Mouse (Mus musculus) liver, embryonic 12.5 days (tissue): Measurements from ENCODE around the gene Anpep. TPM values are rescaled to one million over a fixed set of nuclear protein-coding genes. Genes with fewer than 3 reads are reported as not detected.
A peak's percentile ranks its signal among the peaks of the same experiment; 100 is the strongest.

Source experiments
- ATAC-seq: fragments of 200-750 bp; cut with Nextera tagmentation; 2 replicates; pipeline ENCODE4 v1.8.0; 2017; ENCODE audit warnings: moderate number of reproducible peaks, mild to moderate bottlenecking, moderate library complexity
- H3K27ac ChIP-seq: fragments of 300-500 bp; sonication (generic); 2 replicates; pipeline ENCODE4 v1.5.1; 2016; ENCODE audit warnings: mild to moderate bottlenecking
- H3K27me3 ChIP-seq: fragments of 300-500 bp; sonication (generic); replicated peaks from 2 replicates; pipeline ENCODE4 v1.6.1; 2016; ENCODE audit warnings: mild to moderate bottlenecking, moderate library complexity
- H3K36me3 ChIP-seq: fragments of 300-500 bp; sonication (generic); 2 replicates; pipeline ENCODE4 v1.6.1; 2016; ENCODE audit warnings: mild to moderate bottlenecking, moderate library complexity
- H3K4me1 ChIP-seq: fragments of 300-500 bp; sonication (generic); 2 replicates; pipeline ENCODE4 v1.6.1; 2016
- H3K4me2 ChIP-seq: fragments of 300-500 bp; sonication (generic); 2 replicates; pipeline ENCODE4 v1.6.1; 2016; ENCODE audit warnings: mild to moderate bottlenecking, moderate library complexity
- H3K4me3 ChIP-seq: fragments of 300-500 bp; sonication (generic); 2 replicates; pipeline ENCODE4 v1.5.1; 2016; ENCODE audit warnings: mild to moderate bottlenecking, moderate library complexity
- H3K9ac ChIP-seq: fragments of 300-500 bp; sonication (generic); 2 replicates; pipeline ENCODE4 v1.6.1; 2016; ENCODE audit warnings: mild to moderate bottlenecking, moderate library complexity
- H3K9me3 ChIP-seq: fragments of 300-500 bp; sonication (generic); replicated peaks from 2 replicates; pipeline ENCODE4 v1.6.1; 2016; ENCODE audit warnings: mild to moderate bottlenecking, moderate library complexity
- WGBS: fragments of 180-500 bp; shearing (Covaris S2); methylation state at CpG from one replicate; pipeline ENCODE4 v1.1.7; 2016; ENCODE audit not compliant: insufficient replicate concordance; 5-methylcytosine and 5-hydroxymethylcytosine counted together
- polyA plus RNA-seq: library from polyadenylated mRNA; unstranded; fragments of >200 nt; fragmentation: Nextera tagmentation; extraction: Ambion mirVana; gene quantifications from 2 replicates; pipeline ENCODE4 v1.2.1, GENCODE M21; 2016

Gene Anpep
- polyA plus RNA-seq, 1 experiment from 2014 or later: 13.8 TPM

- Histone ChIP-seq H3K4me1 (no peaks in the 10 kb centered on the region), H3K27me3 (no peaks in the 10 kb centered on the region), H3K36me3 (peaks cover 5% of the 10 kb centered on the region; the same call in 1 of the 2 replicates), H3K4me2 (no peak overlapping the region), H3K4me3 (no peak overlapping the region), H3K27ac (no peak overlapping the region), H3K9me3 (no peaks in the 10 kb centered on the region), H3K9ac (no peak overlapping the region)
- ATAC-seq: no peak
- WGBS: 57% methylated on average over 6 of the region's 6 CpGs
Measured at GRCm38 (mm10) chr7:79831145-79831544, 29.7 kb downstream of the Anpep start.

- Histone ChIP-seq H3K4me3 (no peak overlapping the region), H3K27me3 (no peaks in the 10 kb centered on the region), H3K27ac (no peak overlapping the region), H3K4me1 (no peaks in the 10 kb centered on the region), H3K4me2 (no peak overlapping the region), H3K9me3 (no peaks in the 10 kb centered on the region), H3K9ac (no peak overlapping the region), H3K36me3 (peaks cover 24% of the 10 kb centered on the region)
- WGBS: 63% methylated on average over 3 of the region's 3 CpGs
- no peak for ATAC-seq
Measured at GRCm38 (mm10) chr7:79828341-79828740, 32.5 kb downstream of the Anpep start.

GRCm38 (mm10) chr7:79822092-79822695 is 38.7 kb downstream of the Anpep start:
- Histone ChIP-seq H3K36me3 (peaks cover 24% of the 10 kb centered on the region), H3K4me2 (no peak overlapping the region), H3K4me1 (peaks cover 24% of the 10 kb centered on the region), H3K27me3 (peaks cover 11% of the 10 kb centered on the region), H3K4me3 (no peak overlapping the region), H3K27ac (no peak overlapping the region), H3K9me3 (no peaks in the 10 kb centered on the region), H3K9ac (no peak overlapping the region)
- no peak for ATAC-seq
- 66% methylated on average over 12 of the region's 12 CpGs for WGBS

GRCm38 (mm10) chr7:79819996-79820395 is 40.9 kb downstream of the Anpep start:
- H3K36me3 ChIP-seq: peaks cover 9% of the 10 kb centered on the region
- peaks cover 24% of the 10 kb centered on the region for H3K4me1 ChIP-seq
- H3K4me2 ChIP-seq: no peak overlapping the region
- 51% methylated on average over 11 of the region's 11 CpGs for WGBS
- H3K27ac ChIP-seq: no peak overlapping the region
- H3K9ac ChIP-seq: no peak overlapping the region
- no peaks in the 10 kb centered on the region for H3K9me3 ChIP-seq
- no peak overlapping the region for H3K4me3 ChIP-seq
- ATAC-seq: no peak
- H3K27me3 ChIP-seq: peaks cover 17% of the 10 kb centered on the region

GRCm38 (mm10) chr7:79819515-79819914 is 41.3 kb downstream of the Anpep start:
- H3K9me3 ChIP-seq: no peaks in the 10 kb centered on the region
- H3K27ac ChIP-seq: no peak overlapping the region
- H3K36me3 ChIP-seq: 0 out of 2 replicates have a peak, but pooled peaks cover 4% of the 10 kb centered on the region
- WGBS: 9% methylated on average over 4 of the region's 4 CpGs
- ATAC-seq: no peak
- H3K4me3 ChIP-seq: no peak overlapping the region
- H3K27me3 ChIP-seq: peaks cover 18% of the 10 kb centered on the region
- peaks cover 24% of the 10 kb centered on the region for H3K4me1 ChIP-seq
- H3K9ac ChIP-seq: no peak overlapping the region
- no peak overlapping the region for H3K4me2 ChIP-seq

- H3K4me2 ChIP-seq: no peak overlapping the region
- no peak for ATAC-seq
Measured at GRCm38 (mm10) chr7:79818321-79818720, 42.5 kb downstream of the Anpep start.

GRCm38 (mm10) chr7:79813409-79813808 is 47.5 kb downstream of the Anpep start:
- 64% methylated on average over 1 of the region's 1 CpGs for WGBS
- H3K9ac ChIP-seq: no peak overlapping the region
- H3K36me3 ChIP-seq: no peaks in the 10 kb centered on the region
- H3K9me3 ChIP-seq: no peaks in the 10 kb centered on the region
- ATAC-seq: no peak
- H3K27me3 ChIP-seq: peaks cover 54% of the 10 kb centered on the region
- peaks cover 8% of the 10 kb centered on the region for H3K4me1 ChIP-seq
- no peak overlapping the region for H3K4me3 ChIP-seq
- no peak overlapping the region for H3K4me2 ChIP-seq
- H3K27ac ChIP-seq: no peak overlapping the region

More at GRCm38 (mm10) chr7:79818321-79818720, 42.5 kb downstream of the Anpep start:
- Histone ChIP-seq H3K27ac (no peak overlapping the region), H3K9ac (no peak overlapping the region), H3K9me3 (no peaks in the 10 kb centered on the region), H3K36me3 (no peaks in the 10 kb centered on the region), H3K27me3 (peaks cover 22% of the 10 kb centered on the region), H3K4me1 (peaks cover 24% of the 10 kb centered on the region), H3K4me3 (no peak overlapping the region)
- 6% methylated on average over 6 of the region's 6 CpGs for WGBS

- Histone ChIP-seq H3K4me1 (peaks cover 8% of the 10 kb centered on the region), H3K36me3 (no peaks in the 10 kb centered on the region), H3K4me3 (peak within 1 kb of the TSS; percentile 27), H3K9me3 (no peaks in the 10 kb centered on the region), H3K9ac (0 out of 2 replicates have a peak within 1 kb of the TSS, but pooled peaks have one; percentile 9), H3K4me2 (peak within 1 kb of the TSS; percentile 57), H3K27me3 (peaks cover 39% of the 10 kb centered on the region), H3K27ac (no peak within 1 kb of the TSS)
- no peak for ATAC-seq
- WGBS: 13% methylated on average over 70 of the region's 71 CpGs
Measured at GRCm38 (mm10) chr7:79810611-79811506, 50.0 kb downstream of the Anpep start, which contains the start of gene Mesp2. Mesp2 (plus strand) TSS chr7:79810727.

- Histone ChIP-seq H3K9ac (no peak overlapping the region), H3K4me2 (no peak overlapping the region), H3K27ac (no peak overlapping the region), H3K9me3 (no peaks in the 10 kb centered on the region), H3K4me3 (no peak overlapping the region), H3K27me3 (peaks cover 34% of the 10 kb centered on the region), H3K36me3 (no peaks in the 10 kb centered on the region), H3K4me1 (peaks cover 8% of the 10 kb centered on the region)
- 70% methylated on average over 7 of the region's 7 CpGs for WGBS
- ATAC-seq: no peak
Measured at GRCm38 (mm10) chr7:79808561-79808960, 52.3 kb downstream of the Anpep start.

- no peaks in the 10 kb centered on the region for H3K9me3 ChIP-seq
- no peak overlapping the region for H3K9ac ChIP-seq
- 65% methylated on average over 2 of the region's 2 CpGs for WGBS
- no peak overlapping the region for H3K4me2 ChIP-seq
- no peak overlapping the region for H3K4me3 ChIP-seq
- no peaks in the 10 kb centered on the region for H3K4me1 ChIP-seq
- H3K27me3 ChIP-seq: peaks cover 9% of the 10 kb centered on the region; the same call in 1 of the 2 replicates
- H3K27ac ChIP-seq: no peak overlapping the region
- ATAC-seq: no peak
- H3K36me3 ChIP-seq: no peaks in the 10 kb centered on the region
Measured at GRCm38 (mm10) chr7:79803887-79804286, 57.0 kb downstream of the Anpep start.

GRCm38 (mm10) chr7:79802037-79802436 is 58.8 kb downstream of the Anpep start:
- H3K4me2 ChIP-seq: no peak overlapping the region
- WGBS: 52% methylated on average over 5 of the region's 5 CpGs
- H3K9me3 ChIP-seq: no peaks in the 10 kb centered on the region
- H3K36me3 ChIP-seq: no peaks in the 10 kb centered on the region
- H3K27me3 ChIP-seq: peaks cover 17% of the 10 kb centered on the region
- no peak overlapping the region for H3K4me3 ChIP-seq
- no peak overlapping the region for H3K9ac ChIP-seq
- no peak for ATAC-seq
- H3K4me1 ChIP-seq: no peaks in the 10 kb centered on the region
- H3K27ac ChIP-seq: no peak overlapping the region

GRCm38 (mm10) chr7:79801391-79801790 is 59.5 kb downstream of the Anpep start:
- 75% methylated on average over 11 of the region's 11 CpGs for WGBS
- no peak for ATAC-seq
- no peak overlapping the region for H3K4me2 ChIP-seq
- no peak overlapping the region for H3K27ac ChIP-seq
- no peaks in the 10 kb centered on the region for H3K9me3 ChIP-seq
- H3K27me3 ChIP-seq: peaks cover 23% of the 10 kb centered on the region
- H3K9ac ChIP-seq: no peak overlapping the region
- no peak overlapping the region for H3K4me3 ChIP-seq
- H3K4me1 ChIP-seq: no peaks in the 10 kb centered on the region
- H3K36me3 ChIP-seq: no peaks in the 10 kb centered on the region
